23 mouse cellular contexts compared by ENCODE assay signal in genomic region chr7:44287760-44288159, GRCm38 (mm10). TPM values are rescaled to one million over a fixed set of nuclear protein-coding genes. Genes with fewer than 3 reads are reported as not detected.
"Had no signal": no experiment of that assay in that cellular context is flagged by ENCODE, and none has a peak within 500 bp of the region (broad histone marks: within the 10 kb centered on the region; RNA-seq: fewer than 3 reads in every experiment).

No protein-coding gene starts in this region.

- H3K27ac ChIP-seq: intestine, embryonic 15.5 days; kidney, embryonic 15.5 days; limb, embryonic 10.5 days; limb, embryonic 13.5 days; liver, embryonic 13.5 days; midbrain, embryonic 12.5 days had no signal

- ATAC-seq: intestine, embryonic 15.5 days had no signal

- H3K4me1 ChIP-seq: intestine, embryonic 15.5 days; kidney, embryonic 15.5 days; limb, embryonic 10.5 days; limb, embryonic 13.5 days; liver, embryonic 13.5 days; megakaryocyte, embryonic 14.5 days; midbrain, embryonic 12.5 days had no signal

- DNase-seq: kidney, adult 18-20 months; kidney, postnatal 10 days; kidney, postnatal 4 days; liver; liver, embryonic 13.5 days; lung, embryonic 14.5 days; lung, postnatal 10 days; thymus, adult 2 months; thymus, postnatal 14 days; thymus, postnatal 4 days had no signal

- H3K27me3 ChIP-seq: intestine, embryonic 15.5 days; liver, embryonic 13.5 days had no signal

- H3K9me3 ChIP-seq: intestine, embryonic 15.5 days; kidney, embryonic 15.5 days; limb, embryonic 10.5 days; limb, embryonic 13.5 days; liver, embryonic 13.5 days; midbrain, embryonic 12.5 days had no signal

- H3K36me3 ChIP-seq: intestine, embryonic 15.5 days; kidney, embryonic 15.5 days; limb, embryonic 10.5 days; limb, embryonic 13.5 days; liver, embryonic 13.5 days; midbrain, embryonic 12.5 days had no signal

- H3K4me2 ChIP-seq: intestine, embryonic 15.5 days; kidney, embryonic 15.5 days; limb, embryonic 13.5 days; liver, embryonic 13.5 days; lung, embryonic 14.5 days; midbrain, embryonic 12.5 days had no signal

- H3K9ac ChIP-seq: intestine, embryonic 15.5 days; kidney, embryonic 15.5 days; limb, embryonic 13.5 days; liver, embryonic 13.5 days; lung, embryonic 14.5 days; midbrain, embryonic 12.5 days had no signal

- H3K4me3 ChIP-seq: intestine, embryonic 15.5 days; kidney, embryonic 15.5 days; limb, embryonic 10.5 days; limb, embryonic 13.5 days; liver, embryonic 13.5 days; megakaryocyte, embryonic 14.5 days; midbrain, embryonic 12.5 days had no signal

RNA-seq across cellular contexts. Expression of gene Gm15517, which starts 26.5 kb away (rescaled TPM):
- polyA plus RNA-seq: intestine, embryonic 15.5 days; kidney, embryonic 15.5 days; limb, embryonic 10.5 days; liver, embryonic 13.5 days; liver, embryonic 16.5 days; lung, embryonic 14.5 days; midbrain, embryonic 12.5 days; midbrain, postnatal 0 days; neural tube, embryonic 11.5 days; neural tube, embryonic 14.5 days; small intestine, adult 2 months; spleen, adult 2 months; stomach, embryonic 16.5 days had no signal

RNA-seq across cellular contexts. Expression of gene Acp4, which starts 30.6 kb away (rescaled TPM):
- polyA plus RNA-seq: intestine, embryonic 15.5 days; liver, embryonic 13.5 days; liver, embryonic 16.5 days; midbrain, postnatal 0 days; neural tube, embryonic 11.5 days; neural tube, embryonic 14.5 days; small intestine, adult 2 months; spleen, adult 2 months had no signal
